Mouse (Mus musculus) myocyte (in vitro differentiated cells): ENCODE data around the gene Camk1d. TPM values are rescaled to one million over a fixed set of nuclear protein-coding genes. Genes with fewer than 3 reads are reported as not detected.

Experiments
- H3K27me3 ChIP-seq: one replicate; pipeline ENCODE4 v1.6.1; 2011; ENCODE audit not compliant: control insufficient read depth, insufficient read depth, insufficient read length
- H3K36me3 ChIP-seq: one replicate; pipeline ENCODE4 v1.6.1; 2011; ENCODE audit not compliant: control insufficient read depth, insufficient read depth
- H3K4me2 ChIP-seq: one replicate; pipeline ENCODE4 v1.6.1; 2011; ENCODE audit warnings: low read depth, control low read depth
- H3K4me3 ChIP-seq: one replicate; pipeline ENCODE4 v1.5.1; 2011; ENCODE audit warnings: mild to moderate bottlenecking, control low read depth, moderate library complexity
- H3K79me2 ChIP-seq: one replicate; pipeline ENCODE4 v1.6.1; 2011; ENCODE audit not compliant: control insufficient read depth, insufficient read depth
- H3ac ChIP-seq: one replicate; pipeline ENCODE4 v1.6.1; 2011; ENCODE audit not compliant: control insufficient read depth, insufficient read length
- CEBPB ChIP-seq: IDR thresholded peaks from 2 replicates; pipeline ENCODE4 v1.6.1; 2011; ENCODE audit warnings: mild to moderate bottlenecking, moderate library complexity; ENCODE audit not compliant: poor library complexity, insufficient read depth, severe bottlenecking
- E2F4 ChIP-seq: IDR thresholded peaks from one replicate; pipeline ENCODE4 v1.6.1; 2011; ENCODE audit warnings: mild to moderate bottlenecking, control low read depth, moderate library complexity; ENCODE audit not compliant: insufficient read depth
- MAX ChIP-seq: IDR thresholded peaks from one replicate; pipeline ENCODE4 v1.6.1; 2011; ENCODE audit warnings: low read depth, mild to moderate bottlenecking, control low read depth
- MYOD1 ChIP-seq, 3 experiments: IDR thresholded peaks; one replicate each; pipeline ENCODE4 v1.6.1; 2011; ENCODE audit warnings: control low read depth in 2 of 3, low read depth in 2 of 3, mild to moderate bottlenecking in 2 of 3, moderate library complexity in 1 of 3; ENCODE audit not compliant: insufficient read length in 2 of 3, control insufficient read depth in 1 of 3
- MYOG ChIP-seq, 3 experiments: IDR thresholded peaks; one replicate each; pipeline ENCODE4 v1.6.1; 2011; ENCODE audit warnings: control low read depth in 2 of 3, low read depth in 2 of 3, mild to moderate bottlenecking in 2 of 3; ENCODE audit not compliant: insufficient read length in 2 of 3, control insufficient read depth in 1 of 3, insufficient read depth in 1 of 3
- POLR2A ChIP-seq: IDR thresholded peaks from one replicate; pipeline ENCODE4 v1.6.1; 2011; ENCODE audit warnings: low read depth, mild to moderate bottlenecking, control low read depth, moderate library complexity; ENCODE audit not compliant: insufficient read length
- POLR2AphosphoS2 ChIP-seq: IDR thresholded peaks from one replicate; pipeline ENCODE4 v1.6.1; 2011; ENCODE audit warnings: low read depth, control low read depth; ENCODE audit not compliant: insufficient read length
- REST ChIP-seq: IDR thresholded peaks from one replicate; pipeline ENCODE4 v1.6.1; 2011; ENCODE audit warnings: mild to moderate bottlenecking, control low read depth, moderate library complexity; ENCODE audit not compliant: insufficient read depth, insufficient read length
- SRF ChIP-seq: IDR thresholded peaks from one replicate; pipeline ENCODE4 v1.6.1; 2011; ENCODE audit warnings: low read depth; ENCODE audit not compliant: control insufficient read depth, insufficient read length
- TCF12 ChIP-seq: IDR thresholded peaks from one replicate; pipeline ENCODE4 v1.6.1; 2011; ENCODE audit warnings: mild to moderate bottlenecking, control low read depth; ENCODE audit not compliant: poor library complexity, insufficient read depth, severe bottlenecking
- TCF3 ChIP-seq: IDR thresholded peaks from one replicate; pipeline ENCODE4 v1.6.1; 2011; ENCODE audit warnings: low read depth, control low read depth; ENCODE audit not compliant: insufficient read length
- USF1 ChIP-seq: IDR thresholded peaks from one replicate; pipeline ENCODE4 v1.6.1; 2011; ENCODE audit warnings: low read depth, mild to moderate bottlenecking, control low read depth, moderate library complexity
- polyA plus RNA-seq: library from polyadenylated mRNA; unstranded; fragments of >200 nt; fragmentation: generic; extraction: Trizol; gene quantifications from one replicate; pipeline ENCODE4 v1.2.1, GENCODE M21; 2012; ENCODE audit warnings: missing spikeins

Camk1d gene
- polyA plus RNA-seq, 1 experiment, result 1.1 TPM

- Histone ChIP-seq H3K36me3 (no peaks in the 10 kb centered on the region), H3K4me3 (no peak overlapping the region), H3K27me3 (no peaks in the 10 kb centered on the region), H3K79me2 (no peaks in the 10 kb centered on the region), H3ac (no peak overlapping the region), H3K4me2 (no peak overlapping the region)
- TF ChIP-seq TCF3, result no peak
- no peak for TF ChIP-seq SRF
- TF ChIP-seq MYOG (IDR thresholded peaks at IDR 0.05; ENCODE audit: control insufficient read depth in 1 of 3, insufficient read depth in 1 of 3, insufficient read length in 2 of 3, low read depth in 2 of 3), result no peak
Observed at GRCm38 (mm10) chr2:5319138-5319537, 395.2 kb downstream of the Camk1d start.

- H3K79me2 ChIP-seq, result no peaks in the 10 kb centered on the region
- TF ChIP-seq E2F4 (no peak), MYOG (IDR thresholded peaks at IDR 0.05; ENCODE audit: control insufficient read depth in 1 of 3, insufficient read depth in 1 of 3, insufficient read length in 2 of 3, low read depth in 2 of 3) (no peak), TCF3 (no peak), SRF (no peak), CEBPB (no peak), MAX (no peak), TCF12 (no peak), USF1 (no peak), POLR2A (no peak), REST (no peak), POLR2AphosphoS2 (no peak), MYOD1 (IDR thresholded peaks at IDR 0.05; ENCODE audit: control insufficient read depth in 1 of 3, insufficient read length in 2 of 3, low read depth in 2 of 3) (no peak)
- H3K27me3 ChIP-seq, result no peaks in the 10 kb centered on the region
- H3K36me3 ChIP-seq, result no peaks in the 10 kb centered on the region
- no peak overlapping the region for H3K4me3 ChIP-seq
- H3ac ChIP-seq, result no peak overlapping the region
- H3K4me2 ChIP-seq, result no peak overlapping the region
Observed at GRCm38 (mm10) chr2:5316763-5317162, 397.6 kb downstream of the Camk1d start.

GRCm38 (mm10) chr2:5316217-5316616 lies 398.1 kb downstream of the Camk1d start:
- H3K79me2 ChIP-seq, result no peaks in the 10 kb centered on the region
- no peak for TF ChIP-seq USF1
- no peak for TF ChIP-seq MYOD1 (IDR thresholded peaks at IDR 0.05; ENCODE audit: control insufficient read depth in 1 of 3, insufficient read length in 2 of 3, low read depth in 2 of 3)
- no peak for TF ChIP-seq REST
- no peak for TF ChIP-seq POLR2A
- no peak for TF ChIP-seq POLR2AphosphoS2
- TF ChIP-seq TCF12, result no peak
- no peak for TF ChIP-seq CEBPB
- no peak for TF ChIP-seq MAX
- no peak for TF ChIP-seq TCF3
- TF ChIP-seq SRF, result no peak
- TF ChIP-seq E2F4, result no peak
- TF ChIP-seq MYOG (IDR thresholded peaks at IDR 0.05; ENCODE audit: control insufficient read depth in 1 of 3, insufficient read depth in 1 of 3, insufficient read length in 2 of 3, low read depth in 2 of 3), result no peak
- no peak overlapping the region for H3K4me3 ChIP-seq
- H3ac ChIP-seq, result no peak overlapping the region
- no peaks in the 10 kb centered on the region for H3K36me3 ChIP-seq
- H3K4me2 ChIP-seq, result no peak overlapping the region
- H3K27me3 ChIP-seq, result no peaks in the 10 kb centered on the region

- TF ChIP-seq POLR2AphosphoS2 (no peak), TCF12 (no peak), USF1 (no peak), MAX (no peak), TCF3 (no peak), E2F4 (no peak), CEBPB (no peak), SRF (no peak), POLR2A (no peak), MYOG (IDR thresholded peaks at IDR 0.05; ENCODE audit: control insufficient read depth in 1 of 3, insufficient read depth in 1 of 3, insufficient read length in 2 of 3, low read depth in 2 of 3) (no peak)
- no peaks in the 10 kb centered on the region for H3K36me3 ChIP-seq
- no peaks in the 10 kb centered on the region for H3K27me3 ChIP-seq
- no peak overlapping the region for H3ac ChIP-seq
- no peak overlapping the region for H3K4me2 ChIP-seq
- no peak overlapping the region for H3K4me3 ChIP-seq
- no peaks in the 10 kb centered on the region for H3K79me2 ChIP-seq
Observed at GRCm38 (mm10) chr2:5315291-5315828, 399.0 kb downstream of the Camk1d start.

GRCm38 (mm10) chr2:5314530-5315166 lies 399.7 kb downstream of the Camk1d start:
- H3K36me3 ChIP-seq, result no peaks in the 10 kb centered on the region
- TF ChIP-seq POLR2A, result no peak
- no peak for TF ChIP-seq TCF3
- no peak for TF ChIP-seq E2F4
- no peak for TF ChIP-seq REST
- H3ac ChIP-seq, result no peak overlapping the region
- H3K4me3 ChIP-seq, result no peak overlapping the region
- no peaks in the 10 kb centered on the region for H3K79me2 ChIP-seq
- H3K4me2 ChIP-seq, result no peak overlapping the region
- H3K27me3 ChIP-seq, result no peaks in the 10 kb centered on the region
